Mouse (Mus musculus) layer of hippocampus, adult 6 months (tissue): ENCODE measurements around the gene Mrc2. TPM values are rescaled to one million over a fixed set of nuclear protein-coding genes. Genes with fewer than 3 reads are reported as not detected.

ENCODE experiments used
- long read RNA-seq, 2 experiments: library from polyadenylated mRNA; unstranded; transcript quantifications; one replicate each; pipeline ENCODE4 v2.0.0; 2019 to 2020
- polyA plus RNA-seq: library from polyadenylated mRNA; unstranded; fragments of <200 nt; fragmentation: Nextera tagmentation; gene quantifications from 2 replicates; pipeline ENCODE4 v1.2.3, GENCODE M21; 2021

Gene Mrc2
- polyA plus RNA-seq, result 0.70 and 1.2 TPM in 2 replicates
- long read RNA-seq, experiment 1, partial matches to known transcripts, result 2 of 2 reads
- long read RNA-seq, experiment 1, other reads (novel, unspliced or antisense), result 0 of 2 reads
- long read RNA-seq, experiment 2, partial matches to known transcripts, result 2 of 6 reads
- long read RNA-seq, experiment 2, other reads (novel, unspliced or antisense), result 3 of 6 reads

DNA sequence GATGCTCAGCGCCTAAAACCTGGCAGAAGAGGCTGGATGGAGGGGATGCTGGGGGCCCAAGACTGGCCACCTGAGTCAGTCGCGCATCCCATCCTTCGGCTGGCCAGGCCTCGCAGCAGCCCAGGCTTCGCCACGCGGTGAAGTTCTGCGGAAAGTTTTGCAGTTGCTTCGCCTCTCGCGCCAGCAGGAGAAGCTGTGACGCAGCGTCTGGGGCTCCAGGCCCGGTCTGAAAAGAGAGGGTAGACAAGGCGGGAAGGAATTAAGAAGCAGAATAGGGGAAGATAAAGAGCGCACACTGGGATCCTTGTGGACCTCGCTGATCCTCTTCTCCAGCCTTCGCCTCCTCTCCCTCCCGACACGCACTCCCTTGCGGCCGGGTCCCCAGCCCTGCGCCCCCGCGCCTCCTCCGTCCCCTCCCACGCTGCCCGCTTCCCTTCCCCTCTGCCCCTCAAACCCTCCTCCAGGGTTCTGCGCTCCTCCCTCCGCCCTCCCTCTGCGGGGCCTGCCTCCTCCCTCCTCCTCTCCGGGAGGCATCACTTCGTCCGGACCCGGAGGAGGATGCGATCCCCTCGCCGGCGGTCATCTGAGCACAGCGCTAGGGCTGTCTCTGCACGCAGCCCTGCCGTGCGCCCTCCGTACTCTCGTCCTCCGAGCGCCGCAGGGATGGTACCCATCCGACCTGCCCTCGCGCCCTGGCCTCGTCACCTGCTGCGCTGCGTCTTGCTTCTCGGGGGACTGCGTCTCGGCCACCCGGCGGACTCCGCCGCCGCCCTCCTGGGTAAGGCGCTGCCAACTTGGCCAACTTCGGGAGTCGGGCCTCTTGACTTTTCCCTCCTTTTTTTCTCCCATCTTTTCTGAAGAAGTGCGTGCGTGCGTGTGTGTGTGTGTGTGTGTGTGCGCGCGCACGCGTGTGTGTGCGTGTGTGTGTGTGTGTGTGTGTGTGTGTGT lies at the start of gene Mrc2:
Gene Mrc2 (plus strand): TSS at position 520 of the 948 bp plus-strand sequence.

Other genes with a start within 250 kb of the Mrc2 start
- gene Efcab3, start 229.1 kb upstream of the Mrc2 start, polyA plus RNA-seq, result not detected in 2 replicates
- 12.6 and 16.0 TPM in 2 replicates for gene Mettl2, start 166.2 kb upstream of the Mrc2 start, polyA plus RNA-seq
- gene Gm10842, start 145.8 kb upstream of the Mrc2 start, polyA plus RNA-seq, result not detected in 2 replicates
- 6.3 and 6.5 TPM in 2 replicates for gene Tlk2, start 113.8 kb upstream of the Mrc2 start, polyA plus RNA-seq
- 0.13 and 0.25 TPM in 2 replicates for gene March10, start 164.1 kb downstream of the Mrc2 start, polyA plus RNA-seq